Mouse (Mus musculus): ENCODE data around the gene Paxbp1. TPM values are rescaled to one million over a fixed set of nuclear protein-coding genes. Genes with fewer than 3 reads are reported as not detected.

The Paxbp1 gene
- polyA plus RNA-seq, 1 experiment, result 32.9 TPM

- no peak overlapping the region for H3K27ac ChIP-seq (ENCODE audit: control insufficient read depth, insufficient read depth, low read length)
- H3K4me3 ChIP-seq (ENCODE audit: control insufficient read depth, insufficient read depth, low read length), result no peak overlapping the region
- H3K36me3 ChIP-seq (ENCODE audit: control insufficient read depth, insufficient read depth, low read length), result no peaks in the 10 kb centered on the region
- 96% methylated on average over 5 of the region's 5 CpGs for WGBS
- TF ChIP-seq POLR2A (IDR thresholded peaks at IDR 0.05; ENCODE audit: control insufficient read depth, extremely low read depth, insufficient read depth, low read length, poor library complexity), result no peak
- no peak for TF ChIP-seq CTCF (IDR thresholded peaks at IDR 0.05; ENCODE audit: borderline replicate concordance, control insufficient read depth, extremely low read depth, insufficient read depth, low read length, poor library complexity)
- H3K4me1 ChIP-seq (replicated peaks; ENCODE audit: control insufficient read depth, insufficient read depth, low read length), result peaks cover 25% of the 10 kb centered on the region
- no peak for DNase-seq
- H3K27me3 ChIP-seq (ENCODE audit: control insufficient read depth, insufficient read depth, low read length), result no peaks in the 10 kb centered on the region
Observed at GRCm38 (mm10) chr16:91055150-91055549, 10.8 kb upstream of the Paxbp1 start.

- WGBS, result 86% methylated on average over 8 of the region's 8 CpGs
Observed at GRCm38 (mm10) chr16:91053599-91053998, 9.3 kb upstream of the Paxbp1 start.

DNA sequence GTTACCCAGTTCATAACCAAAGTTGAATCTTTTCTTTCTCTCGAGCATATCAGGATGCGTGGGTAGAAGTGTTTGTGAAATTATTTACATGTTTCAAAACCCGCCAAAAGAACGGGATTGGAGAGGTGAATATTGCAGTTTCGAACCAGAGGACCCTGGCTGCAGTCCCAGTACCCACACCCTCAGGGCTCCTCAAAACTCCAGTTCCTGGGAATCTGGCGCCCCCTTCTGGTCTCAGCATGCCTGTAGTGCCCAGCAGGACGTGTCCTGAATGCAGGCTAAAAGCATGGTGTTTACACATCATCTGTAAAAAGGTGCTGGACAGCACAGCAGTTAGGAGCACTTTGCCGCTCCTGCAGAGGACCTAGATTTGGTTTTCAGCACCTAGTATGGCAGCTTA lies 1.2 kb upstream of the Paxbp1 start:
- Histone ChIP-seq H3K27me3 (ENCODE audit: control insufficient read depth, insufficient read depth, low read length) (no peaks in the 10 kb centered on the region), H3K36me3 (ENCODE audit: control insufficient read depth, insufficient read depth, low read length) (no peaks in the 10 kb centered on the region), H3K27ac (ENCODE audit: control insufficient read depth, insufficient read depth, low read length) (no peak overlapping the region), H3K4me3 (ENCODE audit: control insufficient read depth, insufficient read depth, low read length) (no peak overlapping the region), H3K4me1 (replicated peaks; ENCODE audit: control insufficient read depth, insufficient read depth, low read length) (peaks cover 8% of the 10 kb centered on the region)
- DNase-seq, result peak; percentile 57
- TF ChIP-seq POLR2A (IDR thresholded peaks at IDR 0.05; ENCODE audit: control insufficient read depth, extremely low read depth, insufficient read depth, low read length, poor library complexity), result no peak
- TF ChIP-seq CTCF (IDR thresholded peaks at IDR 0.05; ENCODE audit: borderline replicate concordance, control insufficient read depth, extremely low read depth, insufficient read depth, low read length, poor library complexity), result 0 out of 2 replicates have a peak, but pooled peaks have one; percentile 28
- WGBS, result 82% methylated on average over 8 of the region's 8 CpGs

More at GRCm38 (mm10) chr16:91053599-91053998, 9.3 kb upstream of the Paxbp1 start:
- Histone ChIP-seq H3K27me3 (ENCODE audit: control insufficient read depth, insufficient read depth, low read length) (no peaks in the 10 kb centered on the region), H3K4me3 (ENCODE audit: control insufficient read depth, insufficient read depth, low read length) (no peak overlapping the region), H3K27ac (ENCODE audit: control insufficient read depth, insufficient read depth, low read length) (no peak overlapping the region), H3K36me3 (ENCODE audit: control insufficient read depth, insufficient read depth, low read length) (no peaks in the 10 kb centered on the region), H3K4me1 (replicated peaks; ENCODE audit: control insufficient read depth, insufficient read depth, low read length) (peaks cover 25% of the 10 kb centered on the region)
- TF ChIP-seq CTCF (IDR thresholded peaks at IDR 0.05; ENCODE audit: borderline replicate concordance, control insufficient read depth, extremely low read depth, insufficient read depth, low read length, poor library complexity) (no peak), POLR2A (IDR thresholded peaks at IDR 0.05; ENCODE audit: control insufficient read depth, extremely low read depth, insufficient read depth, low read length, poor library complexity) (no peak)
- DNase-seq, result no peak

DNA sequence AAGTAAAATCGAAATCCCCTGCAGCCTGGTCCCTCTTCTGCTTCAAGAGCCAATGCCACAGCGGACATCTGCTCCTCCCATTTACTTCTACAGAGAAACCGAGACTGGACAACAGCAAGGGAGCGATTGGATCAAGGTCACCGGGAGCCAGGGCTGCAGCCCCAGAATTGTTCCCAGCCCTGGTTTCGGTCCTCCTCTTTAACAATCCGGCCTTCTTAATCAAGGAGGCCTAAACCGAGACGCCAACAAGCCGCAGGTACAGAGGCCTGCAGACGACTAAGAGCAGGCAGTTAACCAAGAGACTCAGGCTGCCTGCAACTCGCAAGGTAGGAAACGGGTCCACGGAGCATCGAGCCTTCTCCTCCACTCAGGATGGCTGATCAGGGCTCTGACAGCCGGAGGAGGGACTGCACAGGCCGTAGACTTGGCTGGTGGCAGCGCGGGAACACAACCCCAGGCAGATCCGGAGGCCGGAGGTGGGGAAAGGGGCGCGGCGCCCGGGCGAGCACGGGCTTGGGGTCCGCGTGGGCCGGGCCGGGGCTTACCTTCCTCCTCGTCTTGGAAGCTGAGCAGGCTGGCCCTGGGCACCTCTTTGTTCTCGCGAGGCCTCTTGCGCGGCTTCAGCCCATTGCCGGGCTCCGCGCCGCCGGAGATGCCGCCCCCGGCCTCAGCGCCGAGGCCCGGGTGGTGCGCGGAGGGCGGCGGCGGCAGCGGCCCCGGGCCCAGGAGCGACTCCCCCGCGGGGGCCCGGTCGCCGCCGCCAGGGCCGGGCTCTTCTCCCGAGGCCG lies 688 bp downstream of the Paxbp1 start:
- WGBS, result under 1% methylated on average over 63 of the region's 63 CpGs

DNA sequence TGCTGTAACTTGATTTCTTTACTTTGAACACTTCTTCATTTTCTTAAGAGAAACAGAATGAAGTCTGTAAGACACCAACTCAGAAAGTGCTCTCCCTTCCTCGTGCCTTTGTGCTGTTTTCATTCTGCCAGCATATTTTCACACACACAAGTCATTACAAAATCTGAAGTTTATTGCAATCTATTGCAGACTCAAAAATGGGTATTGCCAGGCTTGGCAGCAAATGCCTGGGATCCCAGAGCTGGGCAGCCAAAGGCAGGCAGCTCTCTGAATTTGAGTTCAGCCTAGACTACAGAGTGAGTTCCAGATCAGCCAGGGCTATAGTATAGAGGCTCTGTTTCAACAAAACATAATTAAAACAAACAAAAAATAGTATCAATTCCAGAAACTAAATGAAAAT lies 1.7 kb downstream of the Paxbp1 start:
- H3K27ac ChIP-seq (ENCODE audit: control insufficient read depth, insufficient read depth, low read length), result no peak overlapping the region
- no peak for TF ChIP-seq POLR2A (IDR thresholded peaks at IDR 0.05; ENCODE audit: control insufficient read depth, extremely low read depth, insufficient read depth, low read length, poor library complexity)
- no peak for TF ChIP-seq CTCF (IDR thresholded peaks at IDR 0.05; ENCODE audit: borderline replicate concordance, control insufficient read depth, extremely low read depth, insufficient read depth, low read length, poor library complexity)
- peaks cover 8% of the 10 kb centered on the region for H3K4me1 ChIP-seq (replicated peaks; ENCODE audit: control insufficient read depth, insufficient read depth, low read length)
- H3K27me3 ChIP-seq (ENCODE audit: control insufficient read depth, insufficient read depth, low read length), result no peaks in the 10 kb centered on the region
- H3K4me3 ChIP-seq (ENCODE audit: control insufficient read depth, insufficient read depth, low read length), result no peak overlapping the region
- peaks cover 9% of the 10 kb centered on the region; the same call in 1 of the 2 replicates for H3K36me3 ChIP-seq (ENCODE audit: control insufficient read depth, insufficient read depth, low read length)
- 29% methylated on average over 1 of the region's 1 CpGs for WGBS
- no peak for DNase-seq

More for the DNA sequence above, 688 bp downstream of the Paxbp1 start:
- peak overlapping the region; percentile 24 for H3K27ac ChIP-seq (ENCODE audit: control insufficient read depth, insufficient read depth, low read length)
- DNase-seq, result peak; percentile 67
- no peaks in the 10 kb centered on the region for H3K36me3 ChIP-seq (ENCODE audit: control insufficient read depth, insufficient read depth, low read length)
- TF ChIP-seq POLR2A (IDR thresholded peaks at IDR 0.05; ENCODE audit: control insufficient read depth, extremely low read depth, insufficient read depth, low read length, poor library complexity) (no peak), CTCF (IDR thresholded peaks at IDR 0.05; ENCODE audit: borderline replicate concordance, control insufficient read depth, extremely low read depth, insufficient read depth, low read length, poor library complexity) (no peak)
- H3K27me3 ChIP-seq (ENCODE audit: control insufficient read depth, insufficient read depth, low read length), result no peaks in the 10 kb centered on the region
- H3K4me3 ChIP-seq (ENCODE audit: control insufficient read depth, insufficient read depth, low read length), result peak overlapping the region; percentile 84
- peaks cover 8% of the 10 kb centered on the region for H3K4me1 ChIP-seq (replicated peaks; ENCODE audit: control insufficient read depth, insufficient read depth, low read length)

DNA sequence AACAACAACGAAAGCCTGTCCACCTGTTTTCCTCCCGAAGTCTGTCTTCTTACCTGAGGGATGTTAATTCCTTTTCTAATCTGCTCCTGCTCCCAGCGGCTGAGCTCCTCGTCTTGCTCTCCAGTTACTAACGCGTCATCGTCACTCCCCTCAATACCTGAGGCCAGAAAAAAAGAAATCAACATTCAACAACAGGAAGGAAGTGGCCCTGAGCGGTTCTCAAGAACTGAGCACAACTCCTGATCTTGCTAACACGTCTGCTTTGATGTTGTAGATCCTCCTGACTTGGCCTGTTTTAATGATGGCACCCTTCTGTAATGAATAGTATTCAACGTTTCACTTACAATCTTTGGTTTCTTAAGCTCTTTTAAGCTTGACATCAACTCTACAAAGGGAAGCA lies 8.5 kb downstream of the Paxbp1 start:
- H3K4me1 ChIP-seq (replicated peaks; ENCODE audit: control insufficient read depth, insufficient read depth, low read length), result no peaks in the 10 kb centered on the region
- no peak overlapping the region for H3K4me3 ChIP-seq (ENCODE audit: control insufficient read depth, insufficient read depth, low read length)
- H3K27me3 ChIP-seq (ENCODE audit: control insufficient read depth, insufficient read depth, low read length), result no peaks in the 10 kb centered on the region
- no peak for TF ChIP-seq POLR2A (IDR thresholded peaks at IDR 0.05; ENCODE audit: control insufficient read depth, extremely low read depth, insufficient read depth, low read length, poor library complexity)
- no peak for TF ChIP-seq CTCF (IDR thresholded peaks at IDR 0.05; ENCODE audit: borderline replicate concordance, control insufficient read depth, extremely low read depth, insufficient read depth, low read length, poor library complexity)
- DNase-seq, result no peak
- H3K36me3 ChIP-seq (ENCODE audit: control insufficient read depth, insufficient read depth, low read length), result peaks cover 72% of the 10 kb centered on the region
- 86% methylated on average over 10 of the region's 10 CpGs for WGBS
- H3K27ac ChIP-seq (ENCODE audit: control insufficient read depth, insufficient read depth, low read length), result no peak overlapping the region

Data from thymus, adult 2 months (tissue).